Mouse (Mus musculus): ENCODE measurements at regions not wholly inside any gene's neighbourhood (a gene's known extent, or its start where the extent isn't known, plus 50 kb on each side); places are given as distances from the start of the nearest gene placed in this dataset.
"Not testable (repeated sequence)": the region's sequence is repeated elsewhere in the genome, so short reads cannot be mapped to it uniquely, and the experiment has no call there.

- no peak for DNase-seq
These were observed 306.3 kb upstream of the 3110018I06Rik start for GRCm38 (mm10) chr12:107182091-107182655.

DNA sequence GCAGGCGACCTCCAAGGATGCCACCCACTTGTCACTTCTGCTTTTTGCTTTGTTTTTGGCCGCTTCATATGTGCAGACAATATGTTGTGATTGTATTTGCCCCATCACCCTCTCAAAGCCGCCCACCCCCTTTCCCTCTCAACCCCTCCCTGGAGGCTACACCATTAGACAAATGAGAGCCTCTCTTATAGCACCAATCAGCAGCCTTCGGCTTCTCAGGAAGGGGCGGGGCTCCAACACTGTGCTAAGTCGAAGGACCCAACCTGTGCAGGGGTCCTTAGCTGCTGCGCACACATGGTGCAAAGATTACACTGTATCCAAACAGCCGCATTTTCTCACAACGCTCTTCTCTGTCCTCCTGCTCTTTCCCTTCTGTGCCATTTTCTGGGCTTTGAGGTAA, 305.1 kb upstream of the 3110018I06Rik start:
- DNase-seq, result no peak

- DNase-seq, result no peak
These were observed 304.0 kb upstream of the 3110018I06Rik start for GRCm38 (mm10) chr12:107184426-107184825.

DNA sequence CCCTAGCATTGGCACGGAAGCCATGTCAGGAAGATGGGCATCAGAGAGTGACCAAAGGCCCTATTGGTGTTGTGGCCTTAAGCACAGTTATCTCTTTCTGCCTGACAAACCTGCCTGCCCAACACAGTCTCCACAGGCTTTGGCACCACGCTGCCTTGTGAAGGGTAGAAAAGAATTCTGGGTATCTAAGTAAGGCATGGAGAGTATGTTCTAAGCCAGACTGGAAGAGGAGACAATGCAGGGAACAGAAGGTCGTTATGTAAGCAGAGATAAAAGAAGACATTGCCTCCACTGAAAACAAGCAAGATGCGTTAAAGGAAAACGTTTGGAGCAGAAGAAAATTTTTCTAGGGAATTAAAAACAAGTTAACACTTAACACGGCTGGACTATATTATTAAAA, 302.1 kb upstream of the 3110018I06Rik start:
- DNase-seq, result peak in 1 of 2 experiments; percentile 31

DNA sequence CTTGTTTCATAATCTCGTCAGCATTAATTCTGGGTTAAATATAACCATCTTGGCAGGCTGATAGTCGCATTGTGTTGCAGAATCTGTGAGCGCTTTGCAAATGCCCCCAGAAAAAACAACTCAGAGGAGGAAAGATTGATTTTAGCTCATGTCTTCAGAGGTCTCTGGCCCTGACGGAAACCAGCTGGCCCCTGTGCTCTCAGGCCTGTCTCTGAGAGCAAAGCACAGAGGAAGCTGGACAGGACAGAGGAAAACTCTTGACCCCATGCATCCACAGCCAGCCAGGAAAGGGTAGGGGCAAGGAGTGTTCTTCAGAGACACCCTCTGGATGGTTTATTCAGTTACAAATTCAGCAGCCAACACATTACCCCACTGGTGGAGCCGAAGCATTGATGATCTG, 300.4 kb upstream of the 3110018I06Rik start:
- DNase-seq, result no peak

DNA sequence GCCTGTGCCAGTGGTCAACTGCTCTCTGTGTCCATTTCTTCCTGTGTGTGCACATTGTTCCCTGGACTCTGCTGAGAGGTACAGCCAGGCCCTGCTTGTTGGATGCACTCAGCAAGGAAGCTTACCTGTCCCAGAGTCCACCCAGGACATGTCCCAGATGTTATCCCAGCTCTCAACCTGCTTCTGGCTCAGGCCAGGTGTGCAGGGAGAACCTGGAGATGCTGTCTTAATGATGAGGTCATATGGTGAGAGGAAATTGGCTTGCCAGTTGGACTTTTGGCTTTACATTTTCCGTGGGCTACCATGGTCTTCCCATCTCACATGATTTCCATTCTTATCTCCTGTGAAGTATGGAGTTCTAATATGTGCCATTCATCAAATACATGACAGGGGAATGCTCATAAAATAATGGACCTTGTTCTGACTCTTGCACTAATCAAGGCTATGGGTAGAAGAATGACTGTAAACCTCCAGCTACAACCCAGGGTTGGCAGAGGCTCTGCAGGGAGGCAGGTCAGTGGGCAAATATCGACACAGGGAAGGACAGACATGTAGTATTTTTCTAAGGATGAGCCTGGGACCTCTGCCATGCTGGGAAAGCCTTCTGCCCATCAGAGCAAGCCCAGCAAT, 289.9 kb upstream of the 3110018I06Rik start:
- DNase-seq, result no peak

GRCm38 (mm10) chr12:107200903-107201302, 287.5 kb upstream of the 3110018I06Rik start:
- DNase-seq, result no peak

GRCm38 (mm10) chr12:107208826-107209225, 279.6 kb upstream of the 3110018I06Rik start:
- DNase-seq, result not testable (repeated sequence)

DNA sequence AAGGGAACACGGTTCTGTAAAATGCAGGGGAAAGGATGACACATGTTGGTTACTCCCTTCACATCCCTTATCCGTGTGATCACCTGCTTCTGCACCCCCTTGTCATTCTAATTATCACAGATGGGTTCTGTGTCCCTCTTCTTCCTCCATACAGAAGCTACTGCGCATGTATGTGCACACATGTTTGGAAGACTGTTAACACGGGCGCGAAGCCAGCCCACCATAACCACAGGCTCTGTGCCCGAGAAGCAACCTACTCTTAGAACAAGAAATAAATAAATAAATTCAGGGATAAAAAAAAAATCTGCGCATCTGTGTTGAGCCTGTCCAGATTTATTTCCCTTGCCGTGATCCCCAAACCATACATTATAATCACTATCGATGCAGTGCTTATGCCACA, 275.6 kb upstream of the 3110018I06Rik start:
- DNase-seq, result peak; percentile 8 to 12

GRCm38 (mm10) chr12:107216119-107216518, 272.3 kb upstream of the 3110018I06Rik start:
- DNase-seq, result peak in 1 of 2 experiments; percentile 5

DNA sequence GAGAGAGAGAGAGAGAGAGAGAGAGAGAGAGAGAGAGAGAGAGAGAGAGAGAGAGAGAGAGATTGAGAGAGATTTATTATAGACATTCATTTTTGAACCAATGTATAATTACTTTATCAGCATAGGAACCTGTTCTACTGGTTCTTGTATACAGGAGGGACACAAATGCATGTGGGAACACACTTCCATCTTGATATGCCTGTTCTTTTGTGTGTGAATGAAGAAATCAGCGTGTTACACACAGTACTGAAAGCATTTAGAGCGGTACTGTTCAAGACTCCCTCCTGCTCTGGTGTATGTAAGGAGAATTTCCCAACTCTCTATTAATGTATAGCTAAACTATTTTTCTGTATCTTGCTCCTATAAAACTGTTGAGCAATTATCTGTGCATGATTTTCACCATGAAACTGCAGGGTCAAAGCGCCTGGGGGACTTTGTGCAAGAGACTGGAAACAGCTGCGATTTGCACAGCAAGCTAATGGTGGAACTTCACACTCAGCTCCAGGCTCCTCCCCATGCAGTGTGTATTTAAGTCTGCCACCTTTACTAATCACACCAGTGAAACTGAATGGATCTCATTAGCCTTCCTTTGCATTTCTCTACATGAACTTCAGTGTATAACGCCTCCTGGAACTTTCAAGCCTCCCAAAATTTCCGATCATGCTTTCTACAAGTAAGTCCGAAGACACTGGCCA, 267.0 kb upstream of the 3110018I06Rik start:
- no peak for DNase-seq

DNA sequence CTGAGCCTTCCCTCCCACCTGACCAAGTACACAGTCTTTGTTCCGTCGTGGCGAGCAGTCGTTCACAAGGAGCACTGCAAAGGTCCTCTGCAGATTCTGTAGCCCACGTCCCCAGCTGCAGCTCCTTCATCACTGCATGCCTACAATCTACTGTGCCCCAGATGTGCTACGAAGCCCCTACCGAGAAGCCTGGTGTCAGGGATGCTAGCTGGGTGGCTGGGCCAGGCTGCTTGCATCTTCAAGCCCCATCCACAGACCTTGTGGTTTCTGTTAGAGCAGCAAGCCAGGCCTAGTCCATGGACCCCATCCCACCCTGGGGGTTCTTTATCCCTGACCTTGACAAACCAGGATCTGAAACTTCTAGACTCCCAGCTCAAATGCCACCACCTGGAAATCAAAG, 266.3 kb upstream of the 3110018I06Rik start:
- no peak for DNase-seq

DNA sequence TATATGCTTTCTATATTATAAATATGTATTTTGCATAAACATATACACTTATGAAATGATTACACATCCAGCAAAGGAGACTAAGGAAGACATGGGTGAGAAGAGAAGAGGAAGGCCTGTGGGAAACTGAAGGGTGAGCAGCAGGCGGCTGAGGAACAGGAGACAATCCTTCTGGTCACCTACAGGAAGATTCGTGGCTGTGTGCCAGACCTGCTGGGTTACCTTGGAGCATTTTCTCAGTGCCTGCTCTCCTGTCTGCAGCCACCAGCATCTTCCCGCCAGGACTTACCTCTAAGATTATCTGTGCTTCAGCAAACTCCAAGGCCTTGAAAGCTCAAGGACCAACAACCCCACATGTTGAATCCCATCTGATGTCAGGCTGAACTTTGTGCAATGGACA, 258.3 kb upstream of the 3110018I06Rik start:
- peak; percentile 70 to 77 for DNase-seq

DNA sequence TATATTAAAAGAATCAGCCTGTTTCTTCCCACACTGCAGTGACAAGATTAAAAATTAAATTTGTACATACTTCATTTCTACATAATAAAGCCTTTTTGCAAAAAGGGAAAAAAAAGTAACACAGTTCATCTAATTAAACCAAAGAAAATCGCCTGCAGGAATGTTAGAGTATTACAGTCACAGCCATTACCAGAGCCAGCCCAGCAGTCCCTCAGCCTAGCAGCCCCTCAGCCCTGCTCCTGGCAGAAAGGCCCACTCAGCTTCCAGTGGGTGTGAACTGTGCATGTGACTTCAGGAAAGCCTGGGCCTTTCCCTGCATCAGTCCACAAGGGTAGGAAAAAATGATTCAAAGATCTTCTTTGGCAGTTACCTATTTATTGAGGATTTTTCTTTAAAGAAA, 256.8 kb upstream of the 3110018I06Rik start:
- DNase-seq, result peak; percentile 17 to 24

GRCm38 (mm10) chr12:107250747-107251470, 237.5 kb upstream of the 3110018I06Rik start:
- peak in 1 of 2 experiments; percentile 13 for DNase-seq

- DNase-seq, result no peak
These were observed 236.5 kb upstream of the 3110018I06Rik start for GRCm38 (mm10) chr12:107251981-107252380.

DNA sequence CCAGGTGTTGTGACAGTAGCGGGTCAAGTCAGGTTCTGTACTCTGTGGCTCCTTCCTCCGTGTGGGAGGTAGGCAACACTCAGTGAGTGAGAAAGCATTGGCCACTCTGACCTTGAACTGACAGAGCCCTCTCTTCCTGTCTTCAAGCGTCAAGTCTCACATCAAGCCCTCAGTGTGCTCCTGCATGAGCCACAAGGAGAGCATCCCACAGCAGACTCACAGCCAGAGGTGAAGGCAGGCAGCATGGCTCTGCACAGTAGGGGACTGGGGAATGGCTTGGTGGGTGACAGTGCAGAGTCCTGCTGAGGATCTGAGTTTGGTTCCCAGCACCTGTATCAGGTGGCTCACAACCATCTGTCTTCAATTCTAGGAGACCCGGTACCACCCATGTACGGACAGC, 226.4 kb upstream of the 3110018I06Rik start:
- no peak for DNase-seq

DNA sequence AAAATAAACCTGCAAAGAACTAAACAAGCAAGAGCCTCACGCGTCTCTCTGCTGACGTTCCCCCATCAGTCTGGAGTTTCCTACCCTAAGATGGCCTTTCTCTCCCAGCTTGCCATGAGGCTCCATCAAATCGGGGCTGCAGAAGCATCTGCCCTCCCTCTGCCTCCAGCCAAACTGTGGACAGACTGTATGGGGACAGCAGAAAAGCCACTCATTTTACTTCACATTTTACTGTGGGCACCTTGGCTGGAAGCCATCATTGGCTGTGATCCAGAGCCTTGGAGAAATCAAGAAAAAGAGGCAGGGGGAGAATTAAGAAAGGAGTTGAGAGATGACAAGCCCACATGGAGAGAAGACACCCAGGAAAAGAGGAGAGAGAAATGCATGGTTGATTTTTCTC, 225.9 kb upstream of the 3110018I06Rik start:
- peak; percentile 83 for DNase-seq

- DNase-seq, result peak; percentile 32 to 43
These were observed 221.7 kb upstream of the 3110018I06Rik start for GRCm38 (mm10) chr12:107266696-107267095.

- no peak for DNase-seq
These were observed 202.8 kb upstream of the 3110018I06Rik start for GRCm38 (mm10) chr12:107285622-107286021.

DNA sequence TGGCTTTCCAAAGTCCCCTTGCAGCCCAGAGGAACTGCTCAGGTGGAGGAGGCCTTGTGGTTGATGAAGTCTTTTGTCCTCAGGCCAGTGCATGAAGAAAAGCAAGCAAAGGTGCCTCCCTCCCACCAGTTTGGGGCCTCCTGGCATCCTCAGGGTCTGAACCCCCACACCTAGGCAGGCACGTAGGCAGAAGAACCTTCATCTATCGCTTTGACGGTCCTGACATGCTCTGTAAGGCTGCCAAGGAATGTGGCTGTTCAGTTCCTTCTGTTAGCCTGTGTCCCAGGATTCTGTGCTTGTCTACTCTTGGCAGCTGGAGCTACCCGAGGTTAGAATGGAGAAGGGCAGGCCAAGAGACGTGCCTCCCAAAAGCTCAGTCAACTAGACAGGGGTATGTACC, 197.1 kb upstream of the 3110018I06Rik start:
- DNase-seq, result no peak

DNA sequence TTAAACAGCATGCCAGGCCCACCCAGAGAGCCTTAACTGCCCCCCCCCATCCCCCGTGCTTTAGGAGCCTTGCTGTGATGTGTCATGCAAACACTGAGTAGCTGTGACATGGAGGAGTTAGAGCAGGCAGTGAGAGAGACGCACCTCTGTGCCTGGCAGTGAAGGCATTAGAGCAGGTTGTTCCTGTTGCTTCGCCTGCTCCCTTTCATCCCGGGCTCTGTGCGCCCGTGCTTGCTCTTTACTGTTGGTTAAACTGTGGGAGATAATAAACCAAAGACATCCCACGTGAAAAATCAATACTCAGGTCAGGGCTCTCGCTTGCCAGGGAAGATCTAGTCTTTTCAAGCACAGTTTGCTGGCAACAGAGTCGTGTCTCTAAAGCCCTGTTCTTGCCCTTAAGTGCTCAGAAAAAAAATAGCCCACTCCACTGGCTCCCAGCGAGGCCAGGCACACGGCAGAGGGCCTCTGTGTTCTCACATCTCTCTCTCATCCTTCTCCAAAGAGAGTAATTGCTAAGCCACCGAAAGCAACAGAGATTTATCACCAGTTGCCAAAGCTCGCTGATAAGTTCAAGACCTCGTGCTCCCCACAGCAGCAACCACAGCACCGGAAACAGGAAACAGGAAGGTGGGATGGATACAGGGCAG, 181.2 kb upstream of the 3110018I06Rik start:
- no peak for DNase-seq

GRCm38 (mm10) chr12:107315446-107315845, 173.0 kb upstream of the 3110018I06Rik start:
- peak; percentile 34 to 38 for DNase-seq

Data from cerebellum, postnatal 10 days (tissue).